Mouse (Mus musculus) hindbrain, embryonic 11.5 days (tissue): ENCODE results near the gene Hoxc5. TPM values are rescaled to one million over a fixed set of nuclear protein-coding genes. Genes with fewer than 3 reads are reported as not detected.
A peak's percentile ranks its signal among the peaks of the same experiment; 100 is the strongest.

ENCODE experiments used
- ATAC-seq: fragments of 200-750 bp; cut with Nextera tagmentation; 2 replicates; pipeline ENCODE4 v1.8.0; 2017; ENCODE audit warnings: mild to moderate bottlenecking, moderate TSS enrichment, moderate library complexity; ENCODE audit not compliant: low FRiP score
- DNase-seq: peaks from one replicate; pipeline ENCODE4 v3.0.0-alpha.2; 2015; ENCODE audit warnings: low spot score
- H3K27ac ChIP-seq: fragments of 300-500 bp; sonication (generic); 2 replicates; pipeline ENCODE4 v1.5.1; 2014; ENCODE audit warnings: mild to moderate bottlenecking, low read depth, low read length
- H3K27me3 ChIP-seq: fragments of 300-500 bp; sonication (generic); 2 replicates; pipeline ENCODE4 v1.6.1; 2014; ENCODE audit warnings: mild to moderate bottlenecking, low read length, moderate library complexity, mixed read lengths; ENCODE audit not compliant: control insufficient read depth, insufficient read depth
- H3K36me3 ChIP-seq: fragments of 300-500 bp; sonication (generic); 2 replicates; pipeline ENCODE4 v1.6.1; 2014; ENCODE audit warnings: mild to moderate bottlenecking, low read length, moderate library complexity, mixed read lengths; ENCODE audit not compliant: control insufficient read depth, insufficient read depth
- H3K4me1 ChIP-seq: fragments of 300-500 bp; sonication (generic); replicated peaks from 2 replicates; pipeline ENCODE4 v1.6.1; 2014; ENCODE audit warnings: low read length, mixed read lengths; ENCODE audit not compliant: control insufficient read depth, insufficient read depth
- H3K4me2 ChIP-seq: fragments of 300-500 bp; sonication (generic); replicated peaks from 2 replicates; pipeline ENCODE4 v1.6.1; 2014; ENCODE audit warnings: mild to moderate bottlenecking, low read depth, low read length
- H3K4me3 ChIP-seq: fragments of 300-500 bp; sonication (generic); 2 replicates; pipeline ENCODE4 v1.5.1; 2014; ENCODE audit warnings: low read depth, low read length
- H3K9ac ChIP-seq: fragments of 300-500 bp; sonication (generic); 2 replicates; pipeline ENCODE4 v1.6.1; 2014; ENCODE audit warnings: low read depth, low read length
- H3K9me3 ChIP-seq: fragments of 300-500 bp; sonication (generic); 2 replicates; pipeline ENCODE4 v1.6.1; 2016; ENCODE audit warnings: low read length; ENCODE audit not compliant: control insufficient read depth
- WGBS: fragments of 180-500 bp; shearing (Covaris S2); extraction: QIAGEN DNeasy Blood & Tissue Kit; methylation state at CpG from one replicate; pipeline ENCODE4 v1.1.7; 2014; 5-methylcytosine and 5-hydroxymethylcytosine counted together
- polyA plus RNA-seq: library from polyadenylated mRNA; unstranded; fragments of >200 nt; fragmentation: Nextera tagmentation; extraction: Ambion mirVana; gene quantifications from 2 replicates; pipeline ENCODE4 v1.2.1, GENCODE M21; 2014

The Hoxc5 gene
- polyA plus RNA-seq, 1 experiment from 2014 or later = 21.0 TPM

DNA sequence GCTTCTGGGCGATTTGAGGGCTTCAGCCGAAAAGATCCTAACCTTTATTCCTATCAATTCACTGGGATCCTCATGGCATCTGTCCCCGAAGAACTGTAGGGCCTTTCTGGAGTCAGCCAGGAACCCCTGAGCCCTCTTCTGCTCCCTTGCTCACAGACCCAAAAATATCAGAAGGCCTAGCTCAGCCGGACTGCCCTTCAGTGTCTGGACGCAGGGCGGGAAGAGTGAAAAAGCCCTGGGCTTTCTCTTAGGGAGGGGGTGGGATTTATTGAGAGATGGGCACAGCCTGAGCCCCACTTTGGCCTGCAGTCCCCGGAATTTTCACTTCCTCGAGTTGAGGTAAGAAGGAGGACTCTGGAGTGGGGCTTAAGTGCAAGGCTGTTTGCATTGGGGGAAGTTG lies 4.0 kb upstream of the Hoxc5 start:
- no peak overlapping the region for H3K4me3 ChIP-seq
- no peaks in the 10 kb centered on the region for H3K36me3 ChIP-seq
- ATAC-seq (no peak), DNase-seq (no peak)
- H3K9ac ChIP-seq = no peak overlapping the region
- peaks cover 96% of the 10 kb centered on the region for H3K27me3 ChIP-seq
- no peaks in the 10 kb centered on the region for H3K9me3 ChIP-seq
- H3K4me1 ChIP-seq = no peaks in the 10 kb centered on the region
- H3K4me2 ChIP-seq = no peak overlapping the region
- no peak overlapping the region for H3K27ac ChIP-seq
- under 1% methylated on average over 8 of the region's 8 CpGs for WGBS

DNA sequence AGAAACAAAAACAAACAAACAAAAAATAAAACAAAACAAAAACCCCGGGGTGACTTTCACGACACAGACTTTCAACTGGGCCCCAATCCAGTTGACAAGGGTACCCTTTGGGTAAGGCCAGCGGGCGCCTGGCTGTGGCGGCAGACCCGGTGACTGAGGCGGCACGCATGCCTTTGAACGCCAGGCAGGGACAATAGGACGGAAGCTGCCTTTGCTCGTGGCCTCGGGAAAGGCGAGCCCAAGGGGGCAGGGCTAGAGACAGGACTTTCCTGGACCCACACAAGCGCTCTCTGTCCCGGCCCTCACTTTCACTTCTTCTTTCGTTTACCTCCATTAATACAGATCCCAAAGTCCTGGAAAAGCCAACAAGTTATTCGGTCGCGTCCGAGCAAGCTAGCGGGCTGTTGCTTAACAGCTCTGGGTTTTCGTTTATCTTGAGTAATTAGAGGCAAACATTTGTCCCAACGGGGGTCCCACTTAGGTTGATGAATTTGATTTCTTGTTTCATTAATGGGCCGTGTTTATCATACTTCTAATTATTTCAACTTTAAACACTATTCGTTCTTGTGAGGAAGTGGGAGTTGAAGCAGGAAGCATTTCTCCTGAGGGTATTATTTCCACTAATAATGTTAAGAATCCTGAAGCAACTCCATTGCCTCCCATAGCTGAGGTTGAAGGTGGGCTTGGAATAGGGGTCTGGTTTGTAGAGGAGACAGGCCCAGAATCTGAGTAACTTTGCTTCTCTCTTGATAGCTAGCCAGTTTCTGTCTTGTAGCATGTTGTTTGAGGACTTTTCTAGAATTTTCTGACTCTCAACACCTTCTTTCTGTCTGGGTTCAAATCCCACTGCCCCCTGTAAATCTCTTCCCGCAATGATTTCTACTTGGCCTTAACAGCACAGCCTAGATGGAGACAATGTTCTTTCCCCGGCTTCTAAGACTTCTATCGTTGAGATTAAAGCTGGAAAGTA lies 3.3 kb upstream of the Hoxc5 start:
- H3K27me3 ChIP-seq = peaks cover 95% of the 10 kb centered on the region
- H3K9me3 ChIP-seq = no peaks in the 10 kb centered on the region
- H3K9ac ChIP-seq = no peak overlapping the region
- H3K4me2 ChIP-seq = no peak overlapping the region
- WGBS = 2% methylated on average over 28 of the region's 28 CpGs
- H3K36me3 ChIP-seq = no peaks in the 10 kb centered on the region
- no peak for DNase-seq
- H3K4me1 ChIP-seq = no peaks in the 10 kb centered on the region
- no peak overlapping the region for H3K27ac ChIP-seq
- ATAC-seq = no peak
- no peak overlapping the region for H3K4me3 ChIP-seq

- Histone ChIP-seq H3K27me3 (peaks cover 96% of the 10 kb centered on the region), H3K27ac (no peak overlapping the region), H3K4me2 (no peak overlapping the region), H3K4me3 (no peak overlapping the region), H3K9ac (no peak overlapping the region), H3K4me1 (no peaks in the 10 kb centered on the region), H3K9me3 (no peaks in the 10 kb centered on the region), H3K36me3 (no peaks in the 10 kb centered on the region)
- DNase-seq = no peak
- no peak for ATAC-seq
- 5% methylated on average over 26 of the region's 26 CpGs for WGBS
These were observed 2.0 kb upstream of the Hoxc5 start for GRCm38 (mm10) chr15:102965003-102965891.

DNA sequence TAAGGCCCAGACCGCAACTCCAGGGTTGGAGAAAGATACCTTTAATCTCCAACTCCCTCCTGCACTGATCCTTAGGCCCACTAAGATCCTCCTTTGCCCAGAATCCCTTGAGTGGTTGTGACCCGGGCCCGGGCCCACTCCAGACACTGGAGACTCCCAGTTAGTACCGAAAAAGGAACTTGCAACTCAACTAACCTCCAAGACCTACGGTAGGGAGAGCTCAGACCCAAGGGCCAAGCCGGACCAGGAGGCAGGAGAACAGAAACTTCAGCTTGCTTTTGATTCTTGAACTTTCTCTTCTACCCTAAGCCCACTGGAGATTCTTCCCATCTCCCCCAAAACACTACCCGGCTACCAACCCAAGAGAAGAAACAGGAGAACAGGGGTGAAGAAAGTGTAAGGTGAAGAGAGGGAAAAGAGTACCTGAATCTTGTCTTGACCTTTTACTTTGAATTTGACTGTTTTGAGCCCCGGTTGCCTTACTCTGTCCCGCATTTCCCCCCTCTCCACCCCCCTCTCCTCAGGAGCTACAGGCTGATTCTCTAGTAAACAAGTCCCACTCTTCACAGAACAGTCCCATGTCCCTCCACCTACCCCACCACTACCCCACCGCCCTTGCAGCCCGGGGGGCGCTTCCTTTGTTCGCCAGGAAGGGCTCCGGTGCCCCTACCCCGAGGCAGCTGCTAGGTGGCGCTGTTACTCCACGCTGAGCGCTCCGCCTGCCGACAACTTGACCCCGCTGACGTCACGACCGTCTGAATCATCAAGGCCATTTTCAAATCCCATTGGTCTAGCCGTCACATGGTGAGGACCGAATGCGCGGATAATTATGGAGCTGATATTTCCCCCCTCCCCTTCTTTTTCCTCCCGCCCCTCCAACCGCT lies 1.1 kb upstream of the Hoxc5 start:
- H3K9me3 ChIP-seq = no peaks in the 10 kb centered on the region
- H3K4me2 ChIP-seq = no peak overlapping the region
- peak; percentile 90 for DNase-seq
- no peak overlapping the region for H3K4me3 ChIP-seq
- ATAC-seq = peak; percentile 70
- H3K9ac ChIP-seq = no peak overlapping the region
- no peaks in the 10 kb centered on the region for H3K4me1 ChIP-seq
- no peaks in the 10 kb centered on the region for H3K36me3 ChIP-seq
- H3K27me3 ChIP-seq = peaks cover 96% of the 10 kb centered on the region
- WGBS = 3% methylated on average over 29 of the region's 30 CpGs
- no peak overlapping the region for H3K27ac ChIP-seq

DNA sequence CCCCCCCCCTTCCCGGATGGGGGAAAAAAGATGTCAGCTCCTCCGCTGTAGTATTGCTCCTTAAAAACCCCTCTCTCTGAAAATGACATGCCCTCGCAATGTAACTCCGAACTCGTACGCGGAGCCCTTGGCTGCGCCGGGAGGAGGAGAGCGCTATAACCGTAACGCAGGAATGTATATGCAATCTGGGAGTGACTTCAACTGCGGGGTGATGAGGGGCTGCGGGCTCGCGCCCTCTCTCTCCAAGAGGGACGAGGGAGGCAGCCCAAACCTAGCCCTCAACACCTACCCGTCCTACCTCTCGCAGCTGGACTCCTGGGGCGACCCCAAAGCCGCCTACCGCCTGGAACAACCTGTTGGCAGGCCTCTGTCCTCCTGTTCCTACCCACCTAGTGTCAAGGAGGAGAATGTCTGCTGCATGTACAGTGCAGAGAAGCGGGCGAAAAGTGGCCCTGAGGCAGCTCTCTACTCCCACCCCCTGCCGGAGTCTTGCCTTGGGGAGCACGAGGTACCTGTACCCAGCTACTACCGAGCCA lies 399 bp upstream of the Hoxc5 start, which contains the start of gene Hoxc10:
Gene Hoxc10, plus strand, starts transcription at position 21 of the 536 bp plus-strand sequence.
- H3K9ac ChIP-seq = no peak within 1 kb of the TSS
- no peak for DNase-seq

GRCm38 (mm10) chr15:102967511-102968397 lies 511 bp downstream of the Hoxc5 start:
- Histone ChIP-seq H3K27me3 (peaks cover 97% of the 10 kb centered on the region), H3K9me3 (no peaks in the 10 kb centered on the region), H3K4me2 (no peak overlapping the region), H3K4me1 (no peaks in the 10 kb centered on the region), H3K9ac (no peak overlapping the region), H3K4me3 (no peak overlapping the region), H3K27ac (no peak overlapping the region), H3K36me3 (no peaks in the 10 kb centered on the region)
- ATAC-seq (no peak), DNase-seq (no peak)
- 1% methylated on average over 34 of the region's 34 CpGs for WGBS

More for the DNA sequence above, 399 bp upstream of the Hoxc5 start, which contains the start of gene Hoxc10:
- Histone ChIP-seq H3K9me3 (no peaks in the 10 kb centered on the region), H3K4me3 (no peak within 1 kb of the TSS), H3K27ac (no peak within 1 kb of the TSS), H3K4me2 (no peak within 1 kb of the TSS), H3K4me1 (no peaks in the 10 kb centered on the region), H3K27me3 (peaks cover 95% of the 10 kb centered on the region), H3K36me3 (no peaks in the 10 kb centered on the region)
- WGBS = 4% methylated on average over 27 of the region's 27 CpGs
- 0 out of 2 replicates have a peak, but pooled peaks have one; percentile 19 for ATAC-seq

DNA sequence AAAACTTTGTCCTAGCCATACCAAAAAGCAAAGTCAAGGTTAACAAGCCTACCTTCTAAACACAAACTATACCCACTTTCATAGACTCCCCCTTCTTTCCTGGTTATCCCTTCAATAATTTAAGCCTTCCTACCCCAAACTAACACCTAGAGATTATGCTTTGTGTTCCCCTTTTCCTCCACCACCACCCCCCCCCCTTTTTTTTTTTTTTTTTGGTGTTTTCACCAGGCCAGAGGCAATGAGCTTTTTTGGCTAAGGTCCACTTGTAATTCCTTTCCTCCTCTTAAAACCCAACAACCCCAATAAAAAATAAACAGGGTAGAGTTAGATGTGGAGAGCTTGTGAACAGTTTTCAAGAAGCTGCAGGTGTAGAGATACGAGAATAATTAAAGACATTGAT lies 2.1 kb downstream of the Hoxc5 start:
- H3K27ac ChIP-seq = no peak overlapping the region

More for the DNA sequence above, 2.1 kb downstream of the Hoxc5 start:
- ATAC-seq = no peak
- Histone ChIP-seq H3K9me3 (no peaks in the 10 kb centered on the region), H3K4me1 (no peaks in the 10 kb centered on the region), H3K27me3 (peaks cover 96% of the 10 kb centered on the region), H3K36me3 (no peaks in the 10 kb centered on the region), H3K9ac (no peak overlapping the region), H3K4me3 (no peak overlapping the region), H3K4me2 (no peak overlapping the region)
- 50% methylated on average over 1 of the region's 1 CpGs for WGBS
- no peak for DNase-seq
